Mouse (Mus musculus): ENCODE results near the gene Yod1.

The Yod1 gene

DNA sequence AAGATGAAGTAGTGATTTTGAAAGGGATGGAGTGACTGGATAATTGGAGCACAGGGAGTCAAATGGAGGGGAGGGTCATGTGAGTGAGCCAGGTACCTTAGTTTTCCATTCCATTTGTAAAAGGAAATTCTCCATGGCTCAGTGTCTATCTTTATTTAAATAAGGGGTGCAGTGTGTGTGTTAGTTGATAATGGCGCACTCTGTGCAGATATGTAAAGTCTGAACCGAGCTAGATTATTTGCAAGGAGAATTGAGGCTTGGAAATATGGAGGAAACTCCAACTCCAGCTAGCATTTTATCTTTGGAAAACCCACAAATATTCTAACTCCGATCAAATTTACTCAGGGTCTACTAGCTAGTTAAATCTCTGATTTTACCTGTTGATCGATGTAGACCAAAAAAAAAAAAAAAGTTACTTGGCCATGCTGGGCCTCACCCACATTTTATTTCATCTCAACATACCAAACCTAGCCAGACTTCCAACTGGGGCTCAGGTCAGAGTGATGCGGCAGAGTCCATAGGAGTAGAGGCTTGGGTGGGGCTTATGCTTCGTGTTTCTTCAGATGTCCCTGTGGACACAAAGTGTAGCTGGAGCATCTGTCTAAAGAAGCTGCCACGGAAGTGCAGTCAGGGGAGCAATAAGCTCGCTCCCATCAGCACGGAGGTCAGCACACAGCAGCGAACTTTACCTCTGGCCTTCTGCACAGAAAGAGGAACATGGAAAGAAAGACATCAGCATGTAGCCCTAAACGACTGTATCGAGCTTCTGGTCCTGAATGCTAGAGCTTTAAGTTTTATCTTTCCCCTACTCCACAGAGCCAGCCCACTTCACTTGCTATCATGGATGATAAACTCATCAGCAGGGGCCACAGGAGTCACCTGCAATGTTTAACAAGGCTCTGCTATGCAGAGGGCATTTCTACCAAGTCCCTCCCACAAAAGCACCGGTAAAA, 15.9 kb downstream of the Yod1 start:
- DNase-seq = no peak

DNA sequence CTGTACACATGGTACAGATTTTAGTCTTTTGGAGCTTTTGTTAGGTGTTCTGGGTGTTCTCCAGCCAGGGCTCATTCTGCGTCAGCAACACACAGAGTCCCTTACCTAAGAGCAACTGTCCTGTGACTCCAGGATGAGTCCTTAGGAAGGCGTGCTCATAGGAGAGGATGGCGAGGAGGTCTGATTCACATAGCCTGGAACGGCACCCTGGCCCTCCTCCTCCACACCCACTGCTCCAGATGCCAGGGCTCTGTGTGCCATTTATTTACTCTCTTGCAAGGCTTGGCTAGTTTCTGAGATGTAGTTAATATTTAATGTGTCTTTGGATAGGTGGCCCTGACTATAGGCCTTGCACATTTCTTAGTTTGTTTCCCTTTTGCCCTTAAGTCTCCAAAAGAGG, 16.5 kb downstream of the Yod1 start:
- no peak for DNase-seq

DNA sequence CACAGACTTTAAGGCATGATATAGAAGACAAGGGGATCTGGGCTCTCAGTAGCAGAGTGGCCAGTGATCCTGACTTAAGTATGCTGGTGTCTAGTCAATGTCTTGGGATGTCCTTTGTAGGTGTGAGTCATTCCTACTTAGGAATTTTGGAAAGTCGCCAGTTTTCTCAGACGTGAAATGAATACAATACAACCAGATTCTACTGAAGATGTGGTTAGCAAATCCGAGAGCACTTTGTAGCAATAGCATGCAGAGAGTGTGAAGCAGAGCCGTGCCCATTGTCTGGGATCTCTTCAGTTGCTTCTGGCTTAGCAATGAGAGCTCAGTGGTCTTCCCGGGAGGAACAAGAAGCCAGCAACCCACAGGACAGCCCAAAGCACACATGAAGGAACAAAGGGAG, 17.3 kb downstream of the Yod1 start:
- no peak for DNase-seq

DNA sequence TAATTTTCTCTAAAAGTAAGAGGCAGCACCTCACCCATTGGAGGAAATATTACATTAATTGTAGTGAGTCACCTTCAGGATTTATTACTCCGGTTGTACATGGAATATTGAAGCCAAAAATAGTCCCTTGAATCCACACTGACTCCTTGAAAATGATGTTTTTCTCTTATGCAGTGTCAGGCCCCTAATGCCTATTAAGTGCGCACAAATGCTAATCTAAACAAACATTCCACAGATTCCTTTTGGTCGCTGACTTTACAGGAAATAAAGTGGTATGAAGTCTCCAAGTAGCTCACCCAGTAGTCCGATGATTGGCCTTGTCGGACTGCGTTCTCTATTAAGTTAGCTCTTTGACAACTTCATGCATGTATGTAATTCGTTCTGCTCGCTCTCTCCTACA, 17.7 kb downstream of the Yod1 start:
- DNase-seq = no peak

DNA sequence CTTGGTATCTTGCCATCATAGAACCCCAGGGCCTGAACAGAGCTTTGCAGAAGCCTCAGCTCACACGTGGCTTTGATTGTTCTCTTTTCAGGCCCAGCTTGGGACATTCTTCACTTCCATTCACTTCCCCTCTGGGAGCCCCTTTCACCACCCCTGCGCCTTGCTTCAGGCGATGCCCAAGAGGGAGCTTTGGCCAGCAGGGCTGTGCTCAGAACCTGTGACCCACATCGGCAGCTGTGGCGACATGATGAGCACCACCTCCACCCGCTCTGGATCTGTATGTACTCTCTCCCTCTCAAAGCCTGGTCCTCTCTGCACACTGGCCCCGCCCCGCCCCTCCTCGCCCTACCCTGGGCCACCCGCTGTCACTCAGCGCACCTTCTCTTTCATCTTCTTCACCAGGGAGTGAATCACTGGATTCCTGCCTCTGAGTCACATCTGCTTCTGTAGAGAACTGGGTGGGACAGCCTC, 20.3 kb downstream of the Yod1 start:
- DNase-seq = peak; percentile 2

DNA sequence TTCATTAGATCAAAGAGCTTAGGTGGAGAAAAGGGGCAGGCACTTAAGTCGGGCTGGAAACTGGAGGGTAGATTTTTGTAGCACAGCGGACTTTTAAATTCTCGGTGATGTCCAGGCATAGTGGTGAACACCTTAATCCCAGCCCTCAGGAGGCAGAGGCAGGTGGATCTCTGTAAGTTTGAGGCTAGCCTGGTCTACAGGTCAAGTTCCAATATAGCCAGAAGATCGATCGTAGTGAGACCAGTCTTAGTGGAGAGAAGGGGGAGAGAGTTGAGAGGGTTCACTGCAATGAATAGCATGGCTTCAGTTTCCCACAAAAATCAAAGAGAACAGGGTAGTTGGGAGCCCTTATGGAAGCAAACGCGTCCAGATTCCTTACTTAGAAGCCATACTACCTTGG, 20.8 kb downstream of the Yod1 start:
- no peak for DNase-seq

DNA sequence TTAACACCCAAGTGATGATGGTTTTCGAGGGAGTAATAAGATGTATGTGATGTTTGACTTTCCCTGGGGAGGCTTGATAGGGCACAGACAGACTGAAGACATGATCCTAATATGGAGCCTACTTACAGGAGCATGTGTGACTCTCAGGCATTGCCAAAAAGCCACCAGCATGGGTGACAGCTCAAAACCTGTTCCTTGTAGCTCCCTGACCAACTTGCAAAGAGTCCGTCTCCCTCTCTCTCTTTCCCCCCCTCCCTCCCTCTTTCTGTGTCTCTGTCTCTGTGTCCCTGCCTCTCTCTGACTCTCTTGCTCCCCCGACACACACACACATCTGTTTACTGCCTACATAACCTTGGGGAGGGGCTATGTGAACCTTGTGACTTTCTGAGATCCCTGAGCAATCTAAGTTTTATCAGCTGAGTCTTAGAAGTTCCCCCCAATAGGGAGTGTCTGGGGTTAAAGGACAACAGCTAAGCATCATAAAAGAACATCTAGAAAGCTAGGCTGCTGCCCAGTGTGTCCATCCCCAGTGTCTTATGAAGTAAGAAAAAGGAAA, 21.5 kb downstream of the Yod1 start:
- no peak for DNase-seq

DNA sequence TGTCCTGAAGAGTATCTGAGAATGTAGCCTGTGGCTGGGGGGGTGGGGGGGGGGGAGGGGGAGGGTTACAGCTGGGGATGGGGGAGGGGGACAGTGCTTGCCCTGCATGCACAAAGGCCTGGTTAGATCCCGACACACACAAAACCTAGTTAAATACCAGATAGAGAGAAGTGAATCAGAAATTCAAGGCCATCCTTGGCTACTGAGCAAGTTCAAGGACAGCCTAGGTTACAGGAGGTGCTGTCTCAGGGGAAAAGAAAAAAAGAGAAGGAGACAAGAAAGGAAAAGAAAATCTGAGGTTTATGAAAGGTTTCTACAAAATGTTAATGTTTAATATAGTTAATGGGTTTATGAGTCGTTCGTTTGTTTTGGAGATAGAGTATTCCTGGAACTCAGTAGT, 22.5 kb downstream of the Yod1 start:
- DNase-seq = no peak

DNA sequence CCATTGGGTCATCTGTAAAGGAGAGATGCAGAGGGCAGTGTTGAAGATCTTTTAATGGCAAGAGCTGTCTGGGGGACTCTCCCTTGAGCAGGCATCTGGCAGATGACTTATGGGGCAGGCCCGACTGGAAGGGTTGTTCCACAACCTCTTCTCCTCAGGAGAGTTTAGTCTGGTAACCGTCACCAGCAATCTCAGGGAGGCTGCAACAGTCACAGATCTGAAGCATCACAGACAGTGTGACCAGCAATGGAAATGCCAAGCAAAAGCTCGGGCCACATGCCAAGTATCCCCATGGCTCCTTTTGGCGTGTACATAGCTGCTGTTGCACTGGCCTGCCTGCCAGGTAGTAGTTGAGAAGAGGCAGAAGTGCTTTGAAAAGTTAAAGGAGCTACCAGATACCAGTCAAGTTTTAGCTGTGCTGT, 23.1 kb downstream of the Yod1 start:
- no peak for DNase-seq

DNA sequence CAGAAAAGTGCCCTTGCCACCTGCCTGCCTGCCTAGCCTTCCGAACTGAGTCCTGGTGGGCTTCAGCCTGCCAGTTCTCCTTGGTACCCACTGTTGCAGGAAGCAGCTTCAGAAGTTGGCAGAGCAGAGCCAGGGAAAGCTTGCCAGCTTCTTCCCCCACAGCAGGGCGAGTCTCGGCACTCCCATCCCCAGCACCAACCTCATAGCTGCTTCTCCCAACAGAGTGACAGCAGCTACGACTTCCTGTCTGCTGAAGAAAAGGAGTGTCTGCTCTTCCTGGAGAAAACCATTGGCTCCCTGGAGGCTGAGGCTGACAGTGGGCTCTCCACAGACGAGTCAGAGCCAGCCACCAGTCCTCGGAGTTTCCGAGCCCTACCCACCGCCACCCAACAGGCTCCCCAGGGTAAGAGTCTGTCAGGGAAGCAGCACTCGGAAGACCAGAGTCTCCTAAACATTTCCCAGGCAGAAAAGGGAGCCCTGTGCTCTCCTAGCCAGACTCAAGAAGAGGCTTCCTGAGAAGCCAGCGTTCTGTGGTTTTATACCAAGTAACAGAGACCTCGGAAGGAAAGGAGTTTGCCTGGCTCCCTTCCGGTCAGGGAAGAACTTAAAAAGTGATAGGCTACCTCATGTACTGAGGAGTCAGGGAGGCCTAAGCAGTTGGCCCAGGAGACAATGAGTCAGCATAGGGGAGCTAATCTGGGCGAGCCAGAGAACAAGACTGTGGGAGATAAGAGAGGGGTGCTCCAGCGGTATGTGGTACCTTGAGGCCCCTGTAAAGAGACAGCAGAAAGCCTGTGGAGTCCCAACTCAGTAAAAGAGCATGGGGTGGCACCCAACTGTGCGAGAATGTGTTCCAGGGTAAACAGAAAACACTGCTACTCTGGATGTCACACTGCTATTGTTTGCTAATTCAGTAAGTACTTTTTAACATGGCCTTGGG, 23.9 kb downstream of the Yod1 start:
- peak; percentile 28 for DNase-seq

DNA sequence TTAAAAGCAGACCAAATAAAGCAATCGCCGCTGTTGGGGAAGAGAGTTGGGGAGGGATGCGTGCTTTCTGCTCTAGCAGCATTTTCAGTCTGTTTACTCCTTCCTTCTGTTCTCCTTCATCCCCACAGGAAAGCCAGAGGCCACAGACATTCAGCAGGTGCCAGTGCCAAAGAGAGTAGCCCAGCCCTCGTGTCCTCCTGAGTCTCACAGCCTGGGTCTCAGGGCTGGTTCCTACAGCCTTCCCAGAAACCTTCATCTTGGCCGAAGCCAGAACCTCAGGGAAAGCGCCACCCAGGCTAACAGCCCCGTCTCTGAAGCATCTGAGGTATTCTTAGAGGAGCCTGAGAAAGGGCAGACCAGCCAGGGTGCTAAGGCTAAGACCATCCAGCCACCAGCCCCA, 25.1 kb downstream of the Yod1 start:
- DNase-seq = no peak

DNA sequence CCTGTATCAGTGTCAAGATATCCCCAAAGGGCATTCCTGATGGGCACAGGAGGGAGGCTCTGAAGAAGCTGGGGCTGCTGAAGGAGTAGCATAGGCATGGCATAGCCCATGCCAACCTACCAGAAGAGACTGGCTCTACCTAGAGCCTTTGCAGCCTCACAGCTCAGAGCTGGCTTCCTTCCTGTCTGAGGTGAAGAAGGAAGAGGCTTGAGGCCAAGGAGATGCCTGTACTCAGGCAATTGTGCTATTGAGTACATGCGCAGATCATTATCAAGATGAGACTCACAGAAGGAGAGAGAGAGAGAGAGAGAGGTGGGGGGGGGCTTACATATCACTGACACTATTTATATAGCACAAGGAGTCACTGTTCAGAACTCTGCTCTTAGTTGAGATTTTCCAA, 26.6 kb downstream of the Yod1 start:
- peak; percentile 32 for DNase-seq

DNA sequence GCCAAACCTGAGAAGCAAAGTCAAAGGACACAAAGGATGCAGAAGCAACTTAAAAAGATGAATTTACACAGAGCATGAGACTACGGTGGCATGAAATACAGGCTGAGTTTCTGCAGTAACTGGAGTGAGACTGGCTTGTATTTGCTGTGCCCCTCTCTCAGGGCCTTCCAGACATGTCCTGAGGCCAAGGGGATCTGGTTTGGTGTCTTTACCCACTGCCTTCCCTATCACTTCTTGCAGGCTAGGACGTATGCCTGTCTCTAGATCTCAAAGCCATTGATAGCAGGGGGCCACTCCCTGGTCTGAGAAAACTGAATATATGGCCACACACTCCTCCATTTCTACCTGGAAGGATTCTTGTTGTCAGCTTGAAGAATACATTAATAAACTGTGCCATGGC, 27.1 kb downstream of the Yod1 start:
- no peak for DNase-seq

DNA sequence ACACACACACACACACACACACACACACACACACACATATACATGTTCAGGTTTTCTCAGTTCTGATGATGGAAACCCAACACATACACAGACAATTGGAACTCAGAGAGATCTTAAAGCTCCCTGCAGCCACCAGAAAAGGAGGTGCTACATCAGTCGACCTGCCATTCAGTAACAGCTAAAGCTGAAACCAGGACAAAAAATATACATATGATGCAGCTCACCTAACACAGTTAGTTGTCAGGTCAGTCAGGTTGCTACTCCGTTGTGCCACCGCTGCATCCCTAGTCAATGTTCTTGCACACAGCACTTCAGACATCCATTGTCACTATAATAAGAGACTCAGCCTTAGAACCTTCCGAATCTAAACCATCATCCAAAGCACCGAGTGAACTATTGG, 27.8 kb downstream of the Yod1 start:
- DNase-seq = no peak

DNA sequence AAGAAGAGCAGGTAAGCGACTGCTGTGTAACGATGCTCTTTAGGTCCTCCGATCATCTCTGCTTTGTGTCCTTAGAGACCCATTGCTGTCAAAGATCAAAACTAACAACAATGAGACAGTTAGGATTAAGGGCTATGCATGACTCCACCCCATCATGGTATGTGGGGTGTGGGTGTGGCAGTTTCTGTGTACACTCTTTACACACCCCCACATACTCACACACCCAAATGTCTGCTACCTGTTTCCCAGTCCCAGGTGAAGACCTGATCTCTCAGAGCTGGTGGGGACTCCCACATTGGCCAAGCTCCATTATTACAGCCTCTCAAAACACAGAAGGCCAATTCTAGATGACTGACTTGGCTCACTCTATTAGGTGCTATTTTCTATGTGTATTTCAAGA, 28.5 kb downstream of the Yod1 start:
- DNase-seq = no peak

DNA sequence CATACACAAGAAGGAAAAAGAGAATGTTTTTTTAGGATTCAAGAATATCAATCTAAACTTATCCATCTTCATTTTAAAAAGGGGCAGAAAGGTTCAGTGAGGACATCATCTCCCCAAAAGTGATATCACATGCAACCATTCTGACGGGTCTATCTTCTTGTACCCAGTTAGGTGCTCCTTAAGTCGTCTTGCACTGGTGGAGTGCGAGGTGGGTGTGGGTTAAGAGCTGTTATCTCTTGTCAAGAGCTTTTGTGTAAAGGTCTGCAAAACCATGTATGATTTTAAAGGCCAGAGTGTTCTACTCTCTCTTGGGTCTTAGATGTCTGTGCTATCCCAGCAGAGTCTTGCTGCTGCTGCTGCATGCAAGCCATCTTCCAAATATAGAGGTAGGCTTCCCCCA, 29.7 kb downstream of the Yod1 start:
- no peak for DNase-seq

DNA sequence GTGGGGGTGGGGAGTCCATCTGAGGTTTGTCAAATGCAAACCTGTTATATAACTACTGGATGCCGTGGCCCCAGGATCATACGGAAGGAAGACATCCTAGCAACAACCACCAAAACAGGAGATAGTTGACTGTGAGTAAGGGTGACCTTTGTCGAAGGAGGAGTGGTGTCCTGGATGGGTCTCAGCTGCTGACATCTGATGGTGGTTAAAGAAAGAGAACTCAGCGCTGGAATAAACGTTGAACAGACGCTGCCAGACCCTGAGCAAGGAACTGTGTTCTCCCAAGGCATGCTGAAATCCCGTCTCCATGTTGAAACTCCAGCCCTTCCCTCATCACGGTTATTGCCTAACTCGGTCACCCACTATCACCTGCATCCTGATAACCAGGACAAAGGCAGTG, 42.6 kb downstream of the Yod1 start:
- no peak for DNase-seq

DNA sequence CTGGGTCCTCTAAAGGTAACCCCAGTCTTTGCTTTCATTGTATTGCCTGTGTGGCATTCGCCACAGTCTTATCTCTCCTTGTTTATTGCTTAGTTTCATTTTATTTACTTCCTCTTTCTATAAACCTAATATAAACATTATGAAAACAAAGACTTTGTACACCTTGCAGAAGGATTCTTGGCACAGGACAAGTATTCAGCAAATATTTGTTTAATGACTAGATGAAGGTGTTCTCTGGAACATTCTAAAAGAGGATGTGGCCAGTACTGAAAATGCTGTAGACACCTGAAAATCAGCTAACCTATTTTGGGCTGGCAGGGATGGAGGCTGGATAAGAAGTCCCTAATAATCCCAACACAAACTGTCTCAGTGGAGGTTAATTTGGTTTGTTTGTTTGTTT, 44.5 kb downstream of the Yod1 start:
- DNase-seq = no peak

DNA sequence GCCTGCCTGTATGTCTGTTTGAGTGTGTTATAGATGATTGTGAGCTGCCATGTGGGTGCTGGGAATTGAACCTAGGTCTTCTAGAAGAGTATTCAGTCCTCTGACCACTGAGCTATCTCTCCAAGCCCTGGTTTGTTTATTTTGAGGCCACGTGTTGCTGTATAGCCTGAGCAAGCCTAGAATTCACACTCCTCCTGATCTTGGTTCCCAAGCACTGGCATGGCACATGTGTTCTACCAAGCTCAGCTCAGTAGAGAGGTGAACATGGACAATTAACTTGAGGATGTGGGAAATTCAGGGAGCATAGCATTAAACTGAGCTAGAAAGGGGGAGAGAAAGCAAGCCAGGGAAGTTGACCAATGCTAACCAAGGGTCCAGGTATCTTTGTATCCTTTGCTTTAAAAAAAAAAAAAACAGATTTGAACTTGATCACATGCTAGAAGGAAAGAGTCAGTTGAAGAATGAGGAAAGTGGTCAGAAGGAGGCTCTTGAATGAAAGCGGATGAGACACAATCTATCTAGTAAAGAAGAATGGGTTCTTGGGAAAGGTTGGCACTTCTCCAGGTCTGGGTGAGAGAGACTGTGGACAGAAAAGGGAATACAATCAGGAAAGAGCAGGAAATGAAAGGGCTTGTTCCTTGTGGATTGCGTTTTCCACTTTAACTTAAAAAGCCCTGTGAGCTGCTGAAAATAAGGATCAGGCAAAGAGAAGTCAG, 45.1 kb downstream of the Yod1 start:
- DNase-seq = no peak

DNA sequence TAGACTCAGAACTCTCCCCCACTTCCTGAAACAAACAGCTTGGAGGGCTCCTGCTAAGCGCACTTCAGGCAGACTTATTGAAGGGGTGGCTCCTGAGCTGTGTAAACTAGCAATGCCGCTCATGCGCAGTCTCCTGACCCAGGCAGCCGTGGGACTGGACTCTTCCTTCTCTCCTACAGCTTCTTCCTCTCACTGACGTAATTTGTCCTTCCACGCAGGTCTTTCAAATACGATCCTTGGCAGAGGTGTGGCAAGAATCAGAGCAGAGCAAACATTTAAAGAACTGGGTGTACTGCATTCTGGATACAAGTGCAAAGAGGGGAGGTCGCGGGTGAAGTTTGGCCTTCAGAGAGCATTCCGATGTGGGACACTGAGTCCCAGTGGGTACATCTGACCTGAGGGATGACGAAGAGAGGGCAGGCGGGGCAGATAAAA, 46.9 kb downstream of the Yod1 start:
- no peak for DNase-seq

DNA sequence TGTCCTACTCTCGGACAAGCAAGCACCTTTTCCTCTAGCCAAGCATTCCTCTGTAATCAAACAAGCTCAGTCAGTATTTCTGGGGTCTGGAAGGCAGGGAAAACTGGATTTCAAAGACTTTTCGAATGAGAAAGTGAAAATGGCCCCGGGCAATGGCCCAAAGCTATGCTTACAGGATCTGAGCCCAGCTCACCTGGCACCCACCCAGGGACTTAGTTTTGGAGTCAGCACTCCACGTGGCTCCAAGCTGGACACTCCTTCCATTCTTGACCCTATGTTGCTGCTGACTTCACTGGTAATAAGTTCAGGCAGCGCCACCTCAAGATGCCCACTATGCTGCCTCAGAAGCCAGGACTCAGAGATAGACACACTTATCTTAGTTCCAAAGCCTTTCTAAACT, 49.9 kb downstream of the Yod1 start:
- no peak for DNase-seq

DNA sequence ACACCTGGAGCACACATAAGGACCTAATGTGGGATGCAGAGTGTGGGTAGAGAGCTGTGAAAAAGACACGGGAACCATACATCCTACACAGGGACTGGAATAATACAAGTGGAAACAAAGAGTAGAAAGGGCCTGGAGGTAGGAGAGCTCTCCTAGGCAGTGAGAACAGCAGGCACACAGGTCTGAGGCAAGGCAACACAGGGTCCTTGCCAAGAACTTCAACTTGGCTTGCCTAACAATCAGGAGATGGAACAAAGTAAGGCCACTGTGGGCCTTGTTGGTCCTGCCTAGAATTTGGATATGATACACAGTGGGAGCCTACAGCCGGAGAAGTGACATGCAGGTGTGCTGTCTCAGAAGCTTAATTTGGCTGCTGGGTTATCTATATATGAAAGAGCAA, 52.8 kb downstream of the Yod1 start:
- DNase-seq = no peak

DNA sequence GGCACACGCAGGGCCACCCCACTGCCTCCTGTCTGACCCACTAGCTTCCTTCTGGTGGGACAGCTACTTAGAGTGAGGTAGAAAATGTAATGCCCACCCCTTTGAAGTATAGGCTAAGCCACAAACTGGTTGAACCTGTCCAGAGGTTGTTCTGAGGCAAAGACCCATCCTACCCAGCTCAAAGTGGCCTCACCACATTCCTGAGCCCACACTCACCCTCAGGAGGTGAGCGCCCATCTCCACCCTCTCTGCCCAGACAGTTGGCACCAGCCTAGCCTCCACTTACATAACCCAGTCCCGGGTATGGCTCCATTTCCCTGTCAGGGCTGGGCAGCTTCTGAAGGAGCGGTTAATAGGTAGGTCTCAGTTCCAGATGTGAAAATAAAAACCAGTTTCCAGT, 53.4 kb downstream of the Yod1 start:
- no peak for DNase-seq
